Mouse (Mus musculus) urinary bladder, adult 18-20 months (tissue): ENCODE results near the gene Morf4l1.
"Not testable (repeated sequence)": the region's sequence is repeated elsewhere in the genome, so short reads cannot be mapped to it uniquely, and the experiment has no call there.

Experiments
- DNase-seq, 2 experiments: peaks; one replicate each; pipeline ENCODE4 v3.0.0; 2022; ENCODE audit warnings: low spot score in 2 of 2, mixed read lengths in 2 of 2

Gene Morf4l1

DNA sequence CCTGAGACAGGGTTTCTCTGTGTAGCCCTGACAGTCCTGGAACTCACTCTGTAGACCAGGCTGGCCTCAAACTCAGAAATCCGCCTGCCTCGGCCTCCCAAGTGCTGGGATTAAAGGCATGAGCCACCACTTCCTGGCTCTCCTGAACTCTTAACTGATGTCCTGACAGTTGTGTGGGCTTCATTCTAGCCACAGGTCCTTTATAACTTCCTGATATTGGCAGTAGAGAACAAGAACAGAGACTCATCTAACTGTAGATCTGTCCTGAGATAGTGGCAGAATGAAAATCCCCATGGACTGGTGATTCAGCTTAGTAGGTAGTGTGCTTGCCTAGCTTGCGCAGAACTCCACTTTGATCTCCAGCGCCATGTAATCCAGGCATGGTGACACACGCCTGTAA is 53.6 kb downstream of the Morf4l1 start:
- DNase-seq: not testable (repeated sequence)

DNA sequence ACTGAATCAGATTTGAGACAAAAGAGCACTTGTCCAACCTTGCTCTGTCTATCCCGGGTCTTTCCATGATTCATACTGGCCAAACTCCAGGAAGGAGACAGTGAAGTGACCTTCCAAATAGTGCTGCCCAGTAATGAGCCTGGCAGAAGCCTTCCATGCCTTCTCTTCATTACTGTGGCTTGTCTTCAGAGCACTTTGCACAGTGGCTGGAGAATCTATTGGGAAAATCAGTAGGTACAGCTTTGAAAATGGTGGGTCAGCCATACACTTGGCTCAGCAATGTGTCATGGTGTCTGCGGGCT is 54.0 kb downstream of the Morf4l1 start:
- DNase-seq: no peak

DNA sequence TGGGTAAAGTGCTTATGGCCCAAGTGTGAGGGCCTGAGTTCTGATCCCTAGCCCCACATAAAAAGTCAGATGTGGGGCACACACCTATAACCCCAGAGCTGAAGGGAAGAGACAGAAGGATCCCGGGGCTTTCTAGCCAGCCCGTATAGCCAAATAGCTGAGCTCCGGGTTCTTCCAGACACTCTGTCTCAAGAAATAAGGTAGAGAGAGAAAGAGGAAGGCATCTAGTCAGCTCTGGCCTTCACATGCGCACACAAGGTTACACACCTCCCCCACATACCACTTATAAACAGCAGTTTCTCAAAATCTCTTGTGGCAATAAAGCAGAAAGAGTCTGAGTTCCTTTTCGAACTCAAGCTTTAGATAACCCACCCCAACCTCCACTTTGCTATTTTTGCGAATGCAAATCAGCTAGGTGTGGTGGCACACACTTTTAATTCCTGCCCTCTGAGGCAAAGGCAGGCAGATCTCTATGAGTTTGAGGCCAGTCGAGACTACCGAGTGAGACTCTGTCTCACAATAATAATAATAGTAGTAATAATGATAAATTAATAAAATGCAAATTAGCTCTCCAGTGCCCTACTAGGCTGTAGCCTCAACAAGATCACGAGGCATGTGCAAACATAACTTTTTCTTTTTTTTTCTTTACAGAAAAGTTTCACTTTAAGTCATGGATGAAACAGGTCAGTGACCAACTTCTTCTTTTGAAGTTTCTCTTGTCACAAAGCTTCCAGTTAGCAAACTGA is 54.6 kb downstream of the Morf4l1 start:
- no peak for DNase-seq

DNA sequence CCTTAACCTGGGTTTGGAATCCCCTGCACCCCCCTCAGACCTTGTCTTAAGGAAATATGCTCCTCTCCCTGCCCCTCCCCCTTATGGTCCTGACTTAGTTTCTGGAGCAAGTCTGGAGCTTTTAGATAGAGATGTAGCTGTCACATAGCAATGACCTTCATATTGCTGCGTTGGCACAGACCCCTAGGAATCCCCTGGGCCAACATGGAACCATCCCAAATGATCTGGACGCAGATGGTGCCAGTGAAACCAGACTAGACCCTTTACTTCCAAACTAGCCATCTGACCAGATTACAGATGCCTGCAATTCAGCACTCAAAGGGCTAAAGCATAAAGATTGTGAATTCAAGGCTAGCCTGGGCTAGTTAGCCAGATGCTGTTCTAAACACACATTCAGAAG is 57.9 kb downstream of the Morf4l1 start:
- DNase-seq: no peak

DNA sequence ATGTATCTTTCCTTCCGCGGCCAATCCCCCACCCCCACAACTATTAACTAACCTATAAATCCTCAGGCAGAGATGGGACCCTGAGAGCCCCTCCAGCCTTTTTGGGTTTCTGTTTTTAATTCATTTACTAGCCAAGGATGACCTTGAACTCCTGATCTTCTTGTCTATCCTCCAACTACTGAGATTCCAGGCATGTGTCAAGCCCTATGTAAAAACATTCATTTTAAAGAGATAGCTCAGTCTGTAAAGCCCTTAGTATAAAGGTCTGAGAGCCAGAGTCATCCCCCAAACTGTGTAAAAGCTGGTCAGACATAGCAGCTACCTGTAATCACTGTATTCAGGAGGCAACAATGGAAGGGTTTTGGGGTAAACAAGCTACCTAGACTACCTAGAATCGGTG is 58.7 kb downstream of the Morf4l1 start:
- no peak for DNase-seq

DNA sequence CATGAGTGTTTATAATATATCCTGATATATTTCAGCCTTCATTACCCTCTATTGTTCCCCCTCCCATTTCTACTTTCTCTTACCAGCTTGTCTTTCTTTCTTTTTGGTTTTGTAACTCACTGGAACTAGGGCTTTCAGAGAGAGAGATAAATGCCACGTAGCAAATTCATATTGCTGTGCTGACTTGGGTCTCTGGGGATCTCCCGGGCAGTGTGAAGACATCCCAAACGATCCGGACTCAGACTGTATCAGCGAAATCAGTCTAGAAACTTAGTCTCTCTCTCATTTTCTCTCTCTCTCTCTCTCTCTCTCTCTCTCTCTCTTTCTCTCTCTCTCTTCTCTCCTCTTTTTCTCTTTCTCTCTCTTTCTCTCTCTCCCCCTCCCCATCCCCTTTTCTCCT is 59.2 kb downstream of the Morf4l1 start:
- no peak for DNase-seq

DNA sequence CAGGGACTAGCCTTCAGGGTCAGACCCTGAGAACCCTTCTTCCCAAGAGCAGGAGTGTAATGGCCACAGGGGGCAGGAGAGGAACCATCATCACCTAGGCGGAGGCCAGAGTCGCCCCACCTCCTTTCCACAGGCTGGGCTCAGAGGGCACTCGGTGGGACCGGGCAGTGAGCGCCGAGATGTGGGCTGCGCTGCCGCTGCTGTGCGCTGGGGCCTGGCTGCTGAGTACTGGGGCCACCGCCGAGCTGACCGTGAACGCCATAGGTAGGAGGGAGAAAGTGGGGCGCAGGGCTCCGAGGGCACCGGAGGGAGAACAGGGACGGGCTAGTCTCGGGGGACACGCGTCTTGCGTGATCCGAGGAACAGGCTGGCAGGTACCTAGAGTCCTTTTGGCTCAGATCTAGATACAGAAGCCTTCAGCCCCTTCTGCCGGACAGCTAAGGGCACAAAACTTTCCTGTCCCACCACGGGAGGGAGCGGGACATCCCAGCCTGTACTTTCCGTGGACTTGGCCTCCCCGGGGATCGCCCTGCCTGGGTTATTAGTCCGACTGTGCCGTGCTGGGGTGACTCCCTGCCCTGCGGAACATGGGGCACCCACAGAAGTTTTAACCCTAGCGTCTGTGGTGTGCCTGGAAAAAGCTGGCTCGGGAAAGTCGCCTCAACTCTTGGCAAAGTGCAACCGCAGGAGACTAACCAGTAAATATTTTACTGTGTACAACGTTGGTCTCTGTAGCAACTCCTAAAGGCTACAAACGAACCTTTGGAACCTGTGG is 60.0 kb downstream of the Morf4l1 start:
- peak; percentile 73 to 74 for DNase-seq

DNA sequence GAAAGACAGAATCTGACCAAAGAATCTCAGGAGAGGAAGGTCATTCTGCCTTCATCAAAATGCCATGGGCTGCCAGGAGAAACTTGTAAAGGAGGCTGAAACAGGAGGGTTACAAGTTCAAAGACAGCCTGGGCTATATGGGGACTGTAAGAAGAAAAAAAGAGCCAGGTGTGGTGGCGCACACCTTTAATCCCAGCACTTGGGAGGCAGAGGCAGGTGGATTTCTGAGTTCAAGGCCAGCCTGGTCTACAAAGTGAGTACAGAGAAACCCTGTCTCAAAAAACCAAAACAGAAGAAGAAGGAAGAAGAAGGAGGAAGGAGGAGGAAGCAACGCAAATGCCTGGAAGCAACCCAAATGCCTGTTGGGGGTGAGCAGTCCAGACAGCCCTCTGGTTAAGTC is 60.7 kb downstream of the Morf4l1 start, which contains the start of gene Ctsh:
Gene Ctsh (plus strand): TSS at position 301 of the 400 bp plus-strand sequence.
- no peak for DNase-seq

DNA sequence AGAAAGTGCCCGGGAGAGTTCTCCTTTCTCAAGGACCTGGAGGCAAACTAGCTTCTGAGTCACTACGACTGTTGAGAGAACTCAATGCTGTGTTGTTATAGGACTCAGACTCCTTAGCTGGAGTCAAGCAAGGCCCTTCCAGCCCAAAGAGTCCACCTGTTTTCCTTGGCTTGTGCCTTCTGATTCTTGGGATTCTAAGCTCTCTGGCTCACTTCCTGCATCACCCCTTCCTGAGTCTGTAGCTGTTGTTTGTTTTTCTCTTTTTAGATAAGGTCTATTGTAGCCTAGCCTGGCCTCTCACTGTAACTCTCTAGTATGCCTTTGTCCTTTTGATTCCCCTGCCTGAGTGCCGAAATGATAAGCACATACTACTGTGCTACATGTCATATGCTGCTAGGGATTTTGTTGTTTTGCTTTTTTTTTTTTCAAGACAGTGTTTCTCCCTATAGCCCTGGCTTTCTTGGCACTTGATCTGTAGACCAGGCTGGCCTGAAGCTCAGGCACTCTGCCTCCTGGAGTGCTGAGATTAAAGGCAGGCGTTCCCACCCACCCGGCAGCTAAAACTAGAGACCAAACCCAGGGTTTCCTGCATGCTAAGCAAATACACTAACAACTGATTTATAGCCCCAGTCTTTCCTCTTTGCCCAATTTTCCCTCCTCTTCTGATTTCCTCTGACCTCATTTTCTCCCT is 66.5 kb downstream of the Morf4l1 start:
- DNase-seq: no peak

DNA sequence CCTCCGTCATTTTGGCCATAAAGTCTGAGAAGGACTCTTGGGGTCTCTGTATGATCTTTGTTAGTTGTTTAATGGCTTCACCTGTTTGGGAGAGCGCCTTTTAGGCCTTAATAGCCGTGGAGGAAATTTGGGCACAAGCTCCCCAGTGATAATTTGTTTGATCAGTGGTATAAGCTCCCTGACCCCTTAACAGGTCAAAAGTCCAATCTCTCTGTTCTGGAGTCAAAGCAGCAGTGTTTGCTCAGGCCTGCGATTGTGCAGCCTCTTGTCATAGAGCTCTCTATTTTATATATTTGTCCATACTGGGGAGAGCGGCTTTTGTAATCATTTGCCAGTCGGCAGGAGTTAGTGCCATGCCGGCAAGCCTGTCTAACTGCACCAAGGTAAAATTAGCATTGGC is 69.4 kb downstream of the Morf4l1 start:
- DNase-seq: no peak

DNA sequence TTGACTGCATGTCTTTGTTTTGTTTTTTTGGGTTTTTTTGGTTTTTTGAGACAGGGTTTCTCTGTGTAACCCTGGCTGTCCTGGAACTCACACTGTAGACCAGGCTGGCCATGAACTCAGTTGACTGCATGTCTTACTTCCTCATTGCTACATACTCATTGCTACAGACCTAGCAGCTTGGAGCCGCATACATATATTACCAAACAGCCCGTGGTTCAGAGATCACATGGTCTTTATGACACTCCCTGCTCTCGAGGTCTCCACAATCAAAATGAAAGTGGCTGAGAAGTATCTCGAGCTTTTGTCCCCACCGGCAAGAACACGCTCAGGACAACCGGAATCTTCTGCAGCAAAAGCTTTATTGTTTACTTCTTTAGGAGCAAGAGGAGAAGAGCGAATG is 71.7 kb downstream of the Morf4l1 start:
- DNase-seq: not testable (repeated sequence)
